Comparison of ENCODE assay signal across 8 mouse cellular contexts in the genomic region with DNA sequence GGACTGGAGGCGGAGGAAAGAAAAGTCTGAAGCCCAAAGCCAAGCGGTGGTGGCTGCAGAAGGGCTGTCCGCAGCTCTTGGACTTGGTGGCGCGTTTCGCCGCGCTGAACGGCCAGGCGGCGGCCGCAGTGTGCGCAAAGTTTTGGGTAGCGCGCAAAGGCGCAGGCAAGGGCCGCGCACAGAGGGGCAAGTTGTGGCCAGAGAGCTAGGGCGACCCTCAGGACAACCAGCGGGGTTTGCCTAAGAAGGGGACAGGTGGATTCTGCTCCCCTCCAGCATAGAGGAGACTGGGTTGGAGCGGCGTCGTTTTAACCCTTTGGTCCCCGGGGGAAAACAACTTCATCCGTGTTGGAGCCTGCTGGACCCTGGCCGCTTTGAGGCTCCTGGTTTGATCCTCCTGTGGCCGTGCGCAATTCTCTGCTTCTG. TPM values are rescaled to one million over a fixed set of nuclear protein-coding genes. Genes with fewer than 3 reads are reported as not detected.
DNase-seq lines count a peak whose midpoint lies in the region; ATAC-seq lines count a peak whose summit lies in the region.

No protein-coding gene starts in this region.

- no peaks in the 10 kb centered on the region for H3K9me3 ChIP-seq in kidney, embryonic 14.5 days (ENCODE audit: control insufficient read depth, low read length)
- H3K9me3 ChIP-seq in forebrain, embryonic 12.5 days, result no peaks in the 10 kb centered on the region
- no peaks in the 10 kb centered on the region for H3K9me3 ChIP-seq in neural tube, embryonic 12.5 days

- peaks cover 49% of the 10 kb centered on the region for H3K27me3 ChIP-seq in kidney, embryonic 14.5 days (ENCODE audit: control insufficient read depth, insufficient read depth, low read length)
- H3K27me3 ChIP-seq in forebrain, embryonic 12.5 days, result peaks cover 60% of the 10 kb centered on the region
- peaks cover 40% of the 10 kb centered on the region for H3K27me3 ChIP-seq in neural tube, embryonic 12.5 days (replicated peaks)

- peak overlapping the region; percentile 42 for H3K4me3 ChIP-seq in kidney, embryonic 14.5 days (ENCODE audit: low read length)
- H3K4me3 ChIP-seq in forebrain, embryonic 12.5 days (replicated peaks), result peak overlapping the region; percentile 46
- H3K4me3 ChIP-seq in neural tube, embryonic 12.5 days, result peak overlapping the region; percentile 40

- WGBS in kidney, embryonic 14.5 days, result 0% methylated on average over 27 of the region's 28 CpGs
- under 1% methylated on average over 28 of the region's 28 CpGs for WGBS in forebrain, embryonic 12.5 days
- WGBS in neural tube, embryonic 12.5 days, result under 1% methylated on average over 28 of the region's 28 CpGs

- H3K36me3 ChIP-seq in kidney, embryonic 14.5 days (ENCODE audit: control insufficient read depth, insufficient read depth, low read length), result no peaks in the 10 kb centered on the region
- H3K36me3 ChIP-seq in forebrain, embryonic 12.5 days (replicated peaks), result no peaks in the 10 kb centered on the region
- H3K36me3 ChIP-seq in neural tube, embryonic 12.5 days, result no peaks in the 10 kb centered on the region

- peak overlapping the region; percentile 63 for H3K4me2 ChIP-seq in kidney, embryonic 14.5 days (replicated peaks; ENCODE audit: low read depth, low read length)
- peak overlapping the region; percentile 73 for H3K4me2 ChIP-seq in forebrain, embryonic 12.5 days
- peak overlapping the region; percentile 66 for H3K4me2 ChIP-seq in neural tube, embryonic 12.5 days (replicated peaks)

- H3K9ac ChIP-seq in kidney, embryonic 14.5 days (ENCODE audit: low read depth, low read length), result no peak overlapping the region
- peak overlapping the region; percentile 49; the same call in 1 of the 2 replicates for H3K9ac ChIP-seq in forebrain, embryonic 12.5 days
- H3K9ac ChIP-seq in neural tube, embryonic 12.5 days, result peak overlapping the region; percentile 26; the same call in 1 of the 2 replicates

- no peak for DNase-seq in kidney, adult 8-10 months
- DNase-seq in adrenal gland, adult 2 months, result peak; percentile 32
- DNase-seq in layer of hippocampus, postnatal 25 days (ENCODE audit: extremely low spot score in 1 of 2, low spot score in 1 of 2), result peak; percentile 29 to 58
- no peak for DNase-seq in urinary bladder, postnatal 25 days (ENCODE audit: low spot score)
- no peak for DNase-seq in urinary bladder, postnatal 36 days (ENCODE audit: low spot score in 2 of 2)

- ATAC-seq in kidney, embryonic 14.5 days (ENCODE audit: low FRiP score, low TSS enrichment), result peak; percentile 37; the same call in 1 of the 2 replicates
- peak; percentile 57; the same call in 1 of the 2 replicates for ATAC-seq in forebrain, embryonic 12.5 days (ENCODE audit: low FRiP score)
- ATAC-seq in neural tube, embryonic 12.5 days (ENCODE audit: low FRiP score, low read depth), result no peak

- H3K27ac ChIP-seq in kidney, embryonic 14.5 days (ENCODE audit: low read depth, low read length), result no peak overlapping the region
- peak overlapping the region; percentile 43 for H3K27ac ChIP-seq in forebrain, embryonic 12.5 days
- no peak overlapping the region for H3K27ac ChIP-seq in neural tube, embryonic 12.5 days

- H3K4me1 ChIP-seq in kidney, embryonic 14.5 days (ENCODE audit: control insufficient read depth, insufficient read depth, low read length), result no peaks in the 10 kb centered on the region
- H3K4me1 ChIP-seq in forebrain, embryonic 12.5 days, result peaks cover 25% of the 10 kb centered on the region
- H3K4me1 ChIP-seq in neural tube, embryonic 12.5 days, result 0 out of 2 replicates have a peak, but pooled peaks cover 17% of the 10 kb centered on the region

RNA-seq across cellular contexts. Expression of a gene that starts 0.8 kb away (rescaled TPM):
- polyA plus RNA-seq in kidney, embryonic 14.5 days (2014; fragmentation: Nextera tagmentation; extraction: Ambion mirVana), result 14.9 and 17.9 TPM in 2 replicates
- 1 to 10 TPM in 1 of 2 experiments, under 1 TPM in 1; 0.92 to 1.1 TPM for total RNA-seq in adrenal gland, adult 2 months (2021)
- 0.80 and 1.4 TPM in 2 replicates for polyA plus RNA-seq in adrenal gland, adult 2 months (2012; rRNA removed)
- 77.8 and 80.7 TPM in 2 replicates for polyA plus RNA-seq in forebrain, embryonic 12.5 days (2016; fragmentation: Nextera tagmentation; extraction: Ambion mirVana)
- 100 to 1,000 TPM; 132 to 158 TPM for total RNA-seq in layer of hippocampus, postnatal 25 days (2021)
- polyA plus RNA-seq in neural tube, embryonic 12.5 days (2016; fragmentation: Nextera tagmentation; extraction: Ambion mirVana), result 41.3 and 48.7 TPM in 2 replicates

Comparison
In these comparisons a context has a peak if more than half of its experiments do, and no peak if none do; other contexts are left out.
1. DNase-seq: peak in adrenal gland, adult 2 months (single experiment) and layer of hippocampus, postnatal 25 days (2 of 2); none in kidney, adult 8-10 months (0 of 2), urinary bladder, postnatal 25 days (single experiment) and urinary bladder, postnatal 36 days (0 of 2).
2. Peak in every context shown above with its lines, with median percentiles within 50 percentile points of each other: H3K4me2 ChIP-seq and H3K4me3 ChIP-seq.